11 mouse cellular contexts compared by ENCODE assay signal in the genomic region with DNA sequence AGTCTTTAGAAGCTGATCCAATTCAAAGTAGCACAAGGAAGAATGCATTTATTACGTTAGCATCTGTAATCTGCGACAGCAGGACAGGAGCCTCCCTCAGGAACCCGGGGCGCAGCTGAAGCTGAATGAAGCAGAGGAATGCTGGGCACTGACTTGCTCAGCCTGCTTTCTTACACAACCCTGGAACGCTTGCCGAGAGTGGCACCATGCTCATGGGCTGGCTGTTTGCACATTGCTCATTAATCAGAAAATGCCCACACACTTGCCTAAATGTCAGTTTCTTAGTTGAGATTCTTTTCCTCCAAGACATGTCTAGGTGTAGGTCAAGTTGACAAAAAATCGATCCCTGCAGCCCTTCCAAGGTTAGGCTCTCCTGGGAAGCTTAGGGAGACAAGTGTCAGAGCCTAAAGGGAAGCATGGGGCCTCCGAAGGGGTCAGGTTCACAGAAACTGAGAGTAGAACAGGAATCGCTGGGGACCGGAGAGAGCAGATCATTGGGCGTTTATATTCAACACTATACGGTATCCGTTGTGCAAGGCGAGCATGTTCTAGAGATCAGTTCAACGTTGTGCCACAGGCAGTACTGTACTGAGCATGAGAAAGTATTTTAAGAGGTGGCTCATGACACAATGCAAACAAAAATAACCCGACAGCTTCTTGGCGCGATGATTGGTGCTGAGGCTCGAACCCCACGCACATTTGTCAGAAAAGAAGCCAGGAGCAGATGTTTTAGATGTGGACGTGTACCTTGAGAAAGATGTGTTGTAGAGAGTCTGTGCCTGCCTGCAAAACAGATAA. TPM values are rescaled to one million over a fixed set of nuclear protein-coding genes. Genes with fewer than 3 reads are reported as not detected.
DNase-seq lines count a peak whose midpoint lies in the region; ATAC-seq lines count a peak whose summit lies in the region.
"Had no signal": no experiment of that assay in that cellular context is flagged by ENCODE, and none has a peak within 500 bp of the region (broad histone marks: within the 10 kb centered on the region; RNA-seq: fewer than 3 reads in every experiment).

No protein-coding gene starts in this region.

- H3K4me3 ChIP-seq in heart, embryonic 13.5 days: 0 out of 2 replicates have a peak overlapping the region, but pooled peaks have one; percentile 13
- H3K4me3 ChIP-seq in lung, embryonic 15.5 days: no peak overlapping the region; the same call in 1 of the 2 replicates
- H3K4me3 ChIP-seq: intestine, embryonic 15.5 days; neural tube, embryonic 15.5 days had no signal

- H3K27ac ChIP-seq in heart, embryonic 13.5 days (replicated peaks): peak overlapping the region; percentile 98
- H3K27ac ChIP-seq in lung, embryonic 15.5 days: peak overlapping the region; percentile 74
- H3K27ac ChIP-seq: intestine, embryonic 15.5 days; neural tube, embryonic 15.5 days had no signal

- no peaks in the 10 kb centered on the region for H3K27me3 ChIP-seq in heart, embryonic 13.5 days (replicated peaks)
- no peaks in the 10 kb centered on the region for H3K27me3 ChIP-seq in lung, embryonic 15.5 days
- H3K27me3 ChIP-seq: intestine, embryonic 15.5 days; neural tube, embryonic 15.5 days had no signal

- DNase-seq in urinary bladder, postnatal 25 days (ENCODE audit: low spot score): peak; percentile 11
- DNase-seq in urinary bladder, postnatal 36 days (ENCODE audit: low spot score in 2 of 2): no peak
- DNase-seq in cerebellum, postnatal 4 days (ENCODE audit: low spot score in 2 of 2): no peak
- no peak for DNase-seq in thymus, postnatal 4 days
- DNase-seq in B cell, adult 2 months: no peak
- DNase-seq: cerebellum, adult 11 months; thymus, postnatal 36 days had no signal

- ATAC-seq in heart, embryonic 13.5 days (ENCODE audit: extremely low read depth, insufficient number of reproducible peaks, low FRiP score, low TSS enrichment): peak; percentile 57; the same call in 1 of the 2 replicates
- ATAC-seq in lung, embryonic 15.5 days (ENCODE audit: borderline replicate concordance, extremely low read depth, low FRiP score, low TSS enrichment): peak; percentile 88
- ATAC-seq: intestine, embryonic 15.5 days had no signal

- 50% methylated on average over 21 of the region's 21 CpGs for WGBS in heart, embryonic 13.5 days
- WGBS in lung, embryonic 15.5 days: 54% methylated on average over 21 of the region's 21 CpGs

- peak overlapping the region; percentile 50; the same call in 1 of the 2 replicates for H3K9ac ChIP-seq in heart, embryonic 13.5 days
- no peak overlapping the region for H3K9ac ChIP-seq in lung, embryonic 15.5 days
- H3K9ac ChIP-seq: intestine, embryonic 15.5 days; neural tube, embryonic 15.5 days had no signal

- H3K4me2 ChIP-seq in heart, embryonic 13.5 days: peak overlapping the region; percentile 55
- H3K4me2 ChIP-seq in lung, embryonic 15.5 days: peak overlapping the region; percentile 36
- H3K4me2 ChIP-seq: intestine, embryonic 15.5 days; neural tube, embryonic 15.5 days had no signal

- H3K36me3 ChIP-seq in heart, embryonic 13.5 days: peaks cover 14% of the 10 kb centered on the region
- no peaks in the 10 kb centered on the region for H3K36me3 ChIP-seq in lung, embryonic 15.5 days
- H3K36me3 ChIP-seq: intestine, embryonic 15.5 days had no signal

- H3K4me1 ChIP-seq in heart, embryonic 13.5 days: peaks cover 33% of the 10 kb centered on the region
- H3K4me1 ChIP-seq in lung, embryonic 15.5 days: peaks cover 15% of the 10 kb centered on the region
- H3K4me1 ChIP-seq: intestine, embryonic 15.5 days; neural tube, embryonic 15.5 days had no signal

- no peaks in the 10 kb centered on the region for H3K9me3 ChIP-seq in heart, embryonic 13.5 days
- H3K9me3 ChIP-seq in lung, embryonic 15.5 days: no peaks in the 10 kb centered on the region
- H3K9me3 ChIP-seq: intestine, embryonic 15.5 days; neural tube, embryonic 15.5 days had no signal

RNA-seq across cellular contexts. Expression of a gene that starts 11.4 kb away (rescaled TPM):
- polyA plus RNA-seq in heart, embryonic 13.5 days (2015; fragmentation: Nextera tagmentation; extraction: Ambion mirVana): 5.5 and 5.7 TPM in 2 replicates
- polyA plus RNA-seq in lung, embryonic 15.5 days (2015; fragmentation: Nextera tagmentation; extraction: Ambion mirVana): 8.1 and 8.4 TPM in 2 replicates
